Mouse (Mus musculus): ENCODE data around the gene Anp32e.

- TF ChIP-seq TCF3 (IDR thresholded peaks at IDR 0.05; ENCODE audit: insufficient read length, low read depth) (no peak), POLR2A (IDR thresholded peaks at IDR 0.05; ENCODE audit: insufficient read length, low read depth) (no peak), TCF12 (IDR thresholded peaks at IDR 0.05; ENCODE audit: insufficient read depth, poor library complexity, severe bottlenecking) (no peak), POLR2AphosphoS2 (IDR thresholded peaks at IDR 0.05; ENCODE audit: insufficient read length, low read depth) (no peak)
These were observed 14.3 kb upstream of the Anp32e start for GRCm38 (mm10) chr3:95914706-95915105.

Measured in myocyte (in vitro differentiated cells).